Mouse (Mus musculus) liver, embryonic 13.5 days (tissue): ENCODE measurements around the gene Sstr2. TPM values are rescaled to one million over a fixed set of nuclear protein-coding genes. Genes with fewer than 3 reads are reported as not detected.

Source experiments
- ATAC-seq: fragments of 200-750 bp; cut with Nextera tagmentation; 2 replicates; pipeline ENCODE4 v1.8.0; 2017; ENCODE audit warnings: low read depth, mild to moderate bottlenecking, moderate number of reproducible peaks, moderate library complexity
- DNase-seq: peaks from one replicate; pipeline ENCODE4 v3.0.0; 2022
- H3K27ac ChIP-seq: fragments of 300-500 bp; sonication (generic); 2 replicates; pipeline ENCODE4 v1.5.1; 2015; ENCODE audit warnings: moderate library complexity, mild to moderate bottlenecking, inconsistent platforms
- H3K27me3 ChIP-seq: fragments of 300-500 bp; sonication (generic); 2 replicates; pipeline ENCODE4 v1.6.1; 2015; ENCODE audit warnings: mild to moderate bottlenecking, inconsistent platforms
- H3K36me3 ChIP-seq: fragments of 300-500 bp; sonication (generic); 2 replicates; pipeline ENCODE4 v1.6.1; 2015; ENCODE audit warnings: mild to moderate bottlenecking, inconsistent platforms
- H3K4me1 ChIP-seq: fragments of 300-500 bp; sonication (generic); replicated peaks from 2 replicates; pipeline ENCODE4 v1.6.1; 2015; ENCODE audit warnings: inconsistent platforms
- H3K4me2 ChIP-seq: fragments of 300-500 bp; sonication (generic); 2 replicates; pipeline ENCODE4 v1.6.1; 2015; ENCODE audit warnings: inconsistent platforms, mild to moderate bottlenecking, moderate library complexity
- H3K4me3 ChIP-seq: fragments of 300-500 bp; sonication (generic); replicated peaks from 2 replicates; pipeline ENCODE4 v1.5.1; 2015; ENCODE audit warnings: mild to moderate bottlenecking, inconsistent platforms
- H3K9ac ChIP-seq: fragments of 300-500 bp; sonication (generic); 2 replicates; pipeline ENCODE4 v1.6.1; 2015; ENCODE audit warnings: mild to moderate bottlenecking, inconsistent platforms
- H3K9me3 ChIP-seq: fragments of 300-500 bp; sonication (generic); replicated peaks from 2 replicates; pipeline ENCODE4 v1.6.1; 2016; ENCODE audit warnings: inconsistent platforms
- WGBS: fragments of 180-500 bp; shearing (Covaris S2); methylation state at CpG from one replicate; pipeline ENCODE4 v1.1.7; 2015; ENCODE audit not compliant: insufficient replicate concordance; 5-methylcytosine and 5-hydroxymethylcytosine counted together
- polyA plus RNA-seq: library from polyadenylated mRNA; unstranded; fragments of >200 nt; fragmentation: Nextera tagmentation; extraction: Ambion mirVana; gene quantifications from 2 replicates; pipeline ENCODE4 v1.2.1, GENCODE M21; 2015

Sstr2 gene
- polyA plus RNA-seq, 1 experiment from 2014 or later, result 2.7 TPM

DNA sequence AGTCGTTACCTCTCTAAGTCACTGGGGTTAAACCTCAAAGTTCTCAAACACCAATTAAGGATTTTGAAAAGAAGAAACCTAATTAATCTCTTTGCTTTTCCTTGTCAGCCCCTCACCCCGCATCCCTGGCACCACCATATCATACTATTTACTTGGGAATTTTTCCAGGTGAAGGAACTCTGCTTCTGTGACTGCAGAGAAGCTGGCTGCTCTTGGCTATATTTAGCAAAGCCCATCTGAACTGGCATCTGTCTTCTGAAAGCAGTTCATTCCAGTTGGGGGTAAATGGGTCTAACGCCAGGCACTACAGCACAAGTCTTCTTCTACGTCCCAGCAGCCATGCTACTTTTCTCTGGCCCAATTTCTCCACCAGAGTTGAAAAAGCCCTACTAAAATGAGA is 54.5 kb downstream of the Sstr2 start:
- DNase-seq (no peak), ATAC-seq (no peak)
- no peaks in the 10 kb centered on the region for H3K9me3 ChIP-seq
- no peak overlapping the region for H3K9ac ChIP-seq
- peaks cover 97% of the 10 kb centered on the region for H3K36me3 ChIP-seq
- H3K4me1 ChIP-seq, result peaks cover 55% of the 10 kb centered on the region
- no peak overlapping the region for H3K27ac ChIP-seq
- H3K4me2 ChIP-seq, result no peak overlapping the region
- 96% methylated on average over 4 of the region's 4 CpGs for WGBS
- no peak overlapping the region for H3K4me3 ChIP-seq
- H3K27me3 ChIP-seq, result no peaks in the 10 kb centered on the region

DNA sequence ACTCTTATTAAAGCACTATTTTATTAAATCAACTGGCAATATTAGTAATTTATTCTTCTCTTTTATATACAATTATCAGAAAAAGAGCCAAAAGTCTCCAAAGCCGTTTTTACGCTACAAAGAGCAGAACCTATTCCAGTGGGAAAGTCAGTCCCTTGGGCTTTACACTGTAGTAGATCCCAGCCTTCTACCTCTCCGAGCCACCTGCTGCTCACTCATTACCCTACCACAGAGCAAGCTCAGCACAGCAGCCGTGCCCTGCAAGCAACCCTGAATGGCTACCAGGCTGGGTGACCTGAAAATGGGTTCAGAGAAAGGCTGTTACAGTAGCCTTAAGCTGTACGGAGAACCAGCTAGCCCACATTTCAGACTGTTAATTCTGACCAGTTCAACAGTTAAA is 55.5 kb downstream of the Sstr2 start:
- peaks cover 91% of the 10 kb centered on the region for H3K36me3 ChIP-seq

More for the DNA sequence above, 55.5 kb downstream of the Sstr2 start:
- DNase-seq (no peak), ATAC-seq (no peak)
- no peaks in the 10 kb centered on the region for H3K9me3 ChIP-seq
- H3K9ac ChIP-seq, result no peak overlapping the region
- WGBS, result 88% methylated on average over 5 of the region's 5 CpGs
- no peak overlapping the region for H3K4me3 ChIP-seq
- no peak overlapping the region for H3K27ac ChIP-seq
- H3K27me3 ChIP-seq, result no peaks in the 10 kb centered on the region
- H3K4me1 ChIP-seq, result peaks cover 53% of the 10 kb centered on the region
- no peak overlapping the region for H3K4me2 ChIP-seq

Other genes starting within 250 kb of the Sstr2 start
- gene Cog1, start 29.8 kb downstream of the Sstr2 start, polyA plus RNA-seq, result 12.3 and 14.3 TPM in 2 replicates
- gene Slc39a11, start 30.7 kb downstream of the Sstr2 start, polyA plus RNA-seq, result 15.0 and 16.3 TPM in 2 replicates
- gene Fam104a, start 64.8 kb downstream of the Sstr2 start, polyA plus RNA-seq, result 45.1 and 46.3 TPM in 2 replicates
- 9.5 and 11.0 TPM in 2 replicates for gene D11Wsu47e, start 65.1 kb downstream of the Sstr2 start, polyA plus RNA-seq
- not detected in 2 replicates for gene Cpsf4l, start 90.7 kb downstream of the Sstr2 start, polyA plus RNA-seq
- gene Cdc42ep4, start 132.5 kb downstream of the Sstr2 start, polyA plus RNA-seq, result 17.3 and 18.4 TPM in 2 replicates